Mouse (Mus musculus) embryonic fibroblast, embryonic 13.5 days (primary cell): ENCODE data around the gene Trpm3.

ENCODE experiments used
- CTCF ChIP-seq: IDR thresholded peaks from 2 replicates; pipeline ENCODE4 v1.5.1; 2011; ENCODE audit warnings: mild to moderate bottlenecking, control low read depth, low read length, moderate library complexity, borderline replicate concordance; ENCODE audit not compliant: insufficient read depth
- POLR2A ChIP-seq: IDR thresholded peaks from 2 replicates; pipeline ENCODE4 v1.6.1; 2011; ENCODE audit warnings: low read depth, mild to moderate bottlenecking, control low read depth, low read length, moderate library complexity

- TF ChIP-seq CTCF (no peak), POLR2A (no peak)
Observed at GRCm38 (mm10) chr19:22800471-22800870, 661.6 kb downstream of the Trpm3 start.
